Mouse (Mus musculus) liver, embryonic 14.5 days (tissue): Measurements from ENCODE around the gene Baz2b.

ENCODE experiments used
- CTCF ChIP-seq: IDR thresholded peaks from 2 replicates; pipeline ENCODE4 v1.5.1; 2016; ENCODE audit warnings: antibody characterized with exemption, low read depth, control low read depth
- EP300 ChIP-seq: IDR thresholded peaks from 2 replicates; pipeline ENCODE4 v1.6.1; 2016; ENCODE audit warnings: antibody characterized with exemption, low read depth

DNA sequence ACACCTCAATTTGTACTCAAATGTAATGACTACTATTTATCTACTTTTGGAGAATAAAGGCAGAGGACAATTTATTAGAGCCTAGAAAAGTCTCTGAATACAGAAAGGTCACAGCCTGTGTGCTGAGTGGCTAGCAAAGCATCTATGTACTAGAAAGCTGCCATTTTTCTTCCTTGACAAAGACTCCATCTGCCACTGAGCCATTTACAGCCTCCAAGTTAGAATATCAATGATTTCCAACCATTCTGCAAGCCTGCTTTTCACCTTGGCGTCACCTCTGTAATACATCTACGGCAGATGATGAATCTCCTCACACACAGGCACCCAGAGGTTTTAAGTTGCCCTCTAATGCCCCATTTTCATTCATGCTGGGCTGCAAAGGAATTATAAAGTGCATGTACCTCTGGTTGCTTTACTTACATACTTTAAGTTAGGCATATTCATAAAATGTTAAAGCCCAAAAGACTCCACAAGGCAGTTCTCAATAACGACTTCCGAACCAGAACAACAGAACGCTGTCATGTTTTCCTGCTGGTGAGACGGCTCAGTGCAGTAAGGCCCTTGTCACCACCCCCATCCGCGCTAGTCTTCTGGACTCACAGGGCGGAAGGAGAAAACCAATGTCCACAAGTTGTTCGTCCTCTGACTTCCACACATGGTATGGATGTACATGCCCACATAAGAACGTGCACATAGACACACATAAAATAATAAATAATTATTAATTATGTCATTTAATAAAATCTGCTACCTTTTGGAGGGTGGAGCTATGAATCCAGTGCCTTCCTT, 156.2 kb downstream of the Baz2b start:
- TF ChIP-seq CTCF: no peak
- TF ChIP-seq EP300: no peak
